Mouse (Mus musculus): ENCODE measurements around the gene Henmt1.

DNA sequence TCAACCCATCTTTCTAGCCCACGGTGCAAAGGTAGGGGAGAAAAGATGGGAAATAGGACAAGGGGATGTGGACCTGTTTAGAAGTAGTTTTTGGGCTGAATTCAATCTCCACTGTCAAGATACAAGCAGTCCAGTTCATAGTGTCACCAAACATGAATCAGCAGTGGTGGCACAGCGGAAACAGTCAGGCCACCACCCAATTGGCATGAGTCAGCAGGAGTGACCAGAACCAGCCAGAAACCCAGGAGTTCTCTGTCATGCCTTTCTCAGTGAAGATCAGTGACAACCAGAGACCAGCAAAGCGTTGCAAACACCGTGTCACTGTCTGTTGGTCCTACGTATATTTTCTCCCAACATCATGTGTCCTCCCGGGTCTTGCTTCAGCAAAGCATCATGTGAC, 6.1 kb upstream of the Henmt1 start:
- TF ChIP-seq FLI1 (IDR thresholded peaks at IDR 0.05; ENCODE audit: low read length) = no peak
- no peak for TF ChIP-seq GATA1 (IDR thresholded peaks at IDR 0.05; ENCODE audit: borderline replicate concordance, low read length)
